Mouse (Mus musculus) retina, adult 2 months (tissue): ENCODE measurements at regions not wholly inside any gene's neighbourhood (a gene's known extent, or its start where the extent isn't known, plus 50 kb on each side); places are given as distances from the start of the nearest gene placed in this dataset.
"Not testable (repeated sequence)": the region's sequence is repeated elsewhere in the genome, so short reads cannot be mapped to it uniquely, and the experiment has no call there.

Source experiments
- DNase-seq: peaks from one replicate; pipeline ENCODE4 v3.0.0-alpha.2; 2012; ENCODE audit warnings: low read depth, low spot score

DNA sequence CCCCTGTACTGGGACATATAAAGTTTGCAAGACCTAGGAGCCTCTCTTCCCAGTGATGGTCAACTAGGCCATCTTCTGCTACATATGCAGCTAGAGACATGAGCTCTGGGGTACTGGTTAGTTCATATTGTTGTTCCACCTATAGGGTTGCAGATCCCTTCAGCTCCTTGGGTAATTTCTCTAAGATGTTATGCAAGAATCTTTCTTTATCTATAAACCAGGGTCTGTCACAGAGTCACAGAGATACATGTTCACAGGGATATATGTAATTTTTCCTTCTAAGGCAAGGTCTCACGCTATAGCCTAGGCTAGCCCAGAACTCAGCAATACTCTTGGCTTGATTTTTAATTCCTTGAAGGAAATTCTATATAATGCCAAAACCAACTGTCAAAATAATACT is 56.9 kb downstream of the Zfp36l1 start:
- DNase-seq = not testable (repeated sequence)

- no peak for DNase-seq
These were observed 57.4 kb downstream of the Zfp36l1 start for GRCm38 (mm10) chr12:80055394-80055793.

DNA sequence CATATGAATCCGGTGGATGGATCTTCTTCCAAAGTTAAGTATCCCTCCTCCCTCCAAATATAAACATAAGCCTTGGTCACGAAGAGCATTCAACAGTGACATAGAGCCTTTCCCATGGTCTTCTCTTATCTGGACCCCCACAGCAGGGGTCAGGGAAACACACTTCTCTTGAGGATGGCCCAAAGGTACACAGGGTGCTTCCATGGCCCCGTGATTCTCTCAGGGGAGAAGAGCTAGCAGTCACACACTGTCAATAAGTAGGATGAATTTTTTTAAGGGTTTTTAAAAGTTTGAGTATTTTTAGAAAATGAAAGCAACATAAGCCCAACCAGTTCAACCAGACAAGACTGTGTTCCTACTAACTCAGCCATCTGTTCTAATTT is 58.2 kb downstream of the Zfp36l1 start:
- DNase-seq = no peak

DNA sequence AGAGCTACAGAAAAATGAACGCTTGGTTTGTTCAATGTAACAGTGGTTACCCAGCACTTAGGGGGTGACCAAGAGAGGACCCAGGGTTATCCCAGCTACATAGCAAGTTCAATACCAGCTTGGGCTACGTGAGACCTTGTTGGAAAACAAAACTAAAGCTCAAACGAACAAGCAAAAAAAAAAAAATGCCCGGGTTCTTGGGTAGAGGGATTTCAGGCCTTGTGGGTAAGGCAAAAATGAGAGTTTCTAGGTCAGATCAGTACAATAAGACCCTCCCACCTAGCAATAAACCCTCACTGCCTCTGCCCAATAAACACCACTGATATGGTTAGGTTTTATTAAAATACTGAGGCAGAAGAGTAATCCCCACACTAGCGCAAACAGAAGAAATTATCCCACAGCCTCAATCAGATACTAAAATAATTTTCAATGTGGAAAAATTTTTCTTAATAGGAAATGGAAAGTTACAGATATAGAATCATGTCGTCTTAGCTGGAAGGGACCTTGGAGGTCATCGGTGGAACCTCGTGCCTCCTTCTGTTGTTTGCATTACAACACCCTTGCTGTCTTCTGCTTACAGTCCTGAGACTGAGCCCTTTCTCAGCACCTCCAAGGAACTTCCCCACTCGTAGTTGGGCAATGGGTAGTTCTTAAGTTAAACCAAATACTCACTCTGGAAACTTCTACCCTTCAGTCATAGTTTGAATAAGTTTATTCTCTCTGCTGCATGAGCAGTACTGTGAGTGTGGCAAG is 58.7 kb downstream of the Zfp36l1 start:
- no peak for DNase-seq

GRCm38 (mm10) chr12:80048215-80048979 is 64.4 kb downstream of the Zfp36l1 start:
- DNase-seq = no peak

- DNase-seq = no peak
These were observed 66.0 kb downstream of the Zfp36l1 start for GRCm38 (mm10) chr12:80046625-80047303.

GRCm38 (mm10) chr12:80041510-80042324 is 71.1 kb downstream of the Zfp36l1 start:
- no peak for DNase-seq

DNA sequence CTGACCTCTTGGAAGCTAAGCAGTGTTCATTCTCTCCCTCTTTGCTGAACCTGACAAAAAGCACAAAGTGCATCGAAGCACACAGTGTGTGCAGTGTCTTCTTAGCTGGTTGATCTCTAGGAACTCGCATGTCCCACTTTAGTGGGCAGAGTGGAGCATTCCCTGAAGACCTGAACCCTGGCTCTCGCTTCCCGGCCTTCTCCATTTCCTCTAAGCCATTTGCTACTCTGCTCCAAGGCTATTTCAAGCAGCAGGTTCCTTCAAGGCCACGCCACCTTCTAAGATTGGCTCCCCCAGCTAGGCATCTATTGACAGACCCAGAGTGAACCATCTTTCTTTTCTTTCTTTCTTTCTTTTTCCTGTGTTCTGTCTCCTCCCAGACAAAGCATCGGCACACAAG is 71.8 kb downstream of the Zfp36l1 start:
- no peak for DNase-seq

- no peak for DNase-seq
These were observed 72.6 kb downstream of the Zfp36l1 start for GRCm38 (mm10) chr12:80040233-80040632.

DNA sequence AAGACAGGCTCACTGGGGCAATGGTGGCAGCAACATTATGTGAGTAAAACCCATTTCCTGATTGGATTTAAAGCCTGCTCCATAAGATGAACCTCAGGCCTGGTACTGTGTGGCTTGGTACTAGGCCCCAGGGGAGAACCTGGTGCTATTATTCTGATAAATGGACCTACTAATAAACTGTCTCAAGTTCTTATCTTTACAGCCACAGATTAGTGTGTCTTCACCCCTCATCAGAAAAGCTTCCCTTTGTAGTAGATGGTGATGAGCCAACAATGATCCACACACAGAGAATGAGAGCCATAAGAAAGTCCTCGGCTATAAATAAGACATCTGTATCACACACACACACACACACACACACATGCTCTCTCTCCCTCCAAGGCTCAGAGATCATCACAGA is 73.7 kb downstream of the Zfp36l1 start:
- DNase-seq = no peak

DNA sequence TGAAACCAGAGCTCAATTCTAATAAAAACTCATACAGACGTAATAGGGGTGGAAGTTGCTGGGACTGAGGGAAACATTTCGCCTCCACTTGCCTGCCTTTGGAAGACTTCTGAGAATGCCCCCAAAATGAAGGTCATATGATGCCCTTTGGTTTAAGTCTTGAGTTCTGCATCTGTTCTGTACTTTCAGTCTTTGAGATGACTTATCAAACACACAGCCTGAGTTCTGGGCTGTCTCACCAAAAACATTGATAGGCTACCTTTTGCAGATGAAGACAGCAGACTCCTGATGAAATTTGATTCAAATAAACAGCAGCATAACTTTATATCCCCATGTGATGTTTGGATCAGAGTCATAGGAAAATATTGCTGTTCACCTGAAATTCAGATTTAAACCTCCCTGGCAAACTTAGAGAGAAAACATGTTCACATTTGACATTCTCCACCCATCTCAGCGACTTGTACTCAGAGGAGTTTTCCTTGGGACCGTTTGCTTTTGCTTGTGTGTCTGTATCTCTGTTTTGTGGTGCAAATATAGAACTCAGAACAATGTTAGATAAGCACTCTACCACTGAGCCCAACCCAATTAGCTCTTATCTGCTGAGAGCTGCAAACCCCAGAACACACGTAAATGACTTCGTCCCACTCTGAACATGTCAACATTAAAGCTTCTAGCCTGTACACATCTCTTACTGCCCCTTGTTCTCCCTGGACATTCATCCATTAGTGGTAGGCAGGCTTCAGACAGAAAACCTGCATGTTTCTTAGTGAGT is 77.1 kb downstream of the Zfp36l1 start:
- DNase-seq = no peak

GRCm38 (mm10) chr12:80034963-80035411 is 77.8 kb downstream of the Zfp36l1 start:
- no peak for DNase-seq

DNA sequence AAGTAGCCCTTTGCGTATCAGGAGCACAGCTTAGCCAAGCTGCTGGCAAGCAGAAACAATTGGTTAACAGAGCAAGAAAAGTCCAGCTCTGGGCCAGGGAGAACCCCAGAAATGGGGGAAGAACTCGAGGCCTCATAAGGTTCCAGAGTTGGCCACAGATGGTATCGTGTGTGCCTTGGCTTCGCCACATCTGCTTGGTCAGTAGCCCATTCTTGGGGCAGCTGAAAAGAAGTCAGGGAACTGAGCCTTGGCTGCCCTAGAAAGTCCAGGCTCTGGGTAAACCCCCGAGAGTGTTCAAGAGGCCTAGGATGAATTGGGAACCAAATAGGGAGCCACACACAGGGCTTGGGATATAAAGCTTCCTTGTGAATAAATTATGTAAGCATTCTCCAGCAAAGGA is 78.7 kb downstream of the Zfp36l1 start:
- no peak for DNase-seq

- DNase-seq = no peak
These were observed 80.3 kb downstream of the Zfp36l1 start for GRCm38 (mm10) chr12:80032520-80032919.

DNA sequence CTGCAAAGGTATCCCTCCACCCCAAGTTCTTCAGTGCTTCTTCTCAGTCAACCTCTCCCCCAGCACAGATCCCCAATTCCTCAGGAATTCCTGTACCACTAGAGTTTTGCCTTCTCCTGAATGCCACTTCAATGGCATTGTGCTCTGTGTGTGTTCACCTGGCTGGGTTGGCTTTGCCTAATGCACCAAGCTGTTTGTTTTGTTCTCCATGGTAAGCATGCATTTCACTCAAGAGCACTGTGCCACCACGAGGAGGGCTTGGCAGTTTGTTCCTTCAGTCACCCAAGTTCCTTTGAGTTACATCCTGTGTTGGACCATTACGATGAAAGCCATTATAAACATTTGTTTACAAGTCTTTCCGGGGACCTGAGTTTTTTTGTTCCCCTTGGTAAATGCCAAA is 84.5 kb downstream of the Zfp36l1 start:
- DNase-seq = no peak

GRCm38 (mm10) chr12:80023107-80024078 is 89.4 kb downstream of the Zfp36l1 start:
- no peak for DNase-seq

GRCm38 (mm10) chr12:80022181-80023106 is 90.4 kb downstream of the Zfp36l1 start:
- DNase-seq = peak; percentile 28

- DNase-seq = no peak
These were observed 91.8 kb downstream of the Zfp36l1 start for GRCm38 (mm10) chr12:80021030-80021473.
